ENCODE assay signal across 23 mouse cellular contexts in the genomic region with DNA sequence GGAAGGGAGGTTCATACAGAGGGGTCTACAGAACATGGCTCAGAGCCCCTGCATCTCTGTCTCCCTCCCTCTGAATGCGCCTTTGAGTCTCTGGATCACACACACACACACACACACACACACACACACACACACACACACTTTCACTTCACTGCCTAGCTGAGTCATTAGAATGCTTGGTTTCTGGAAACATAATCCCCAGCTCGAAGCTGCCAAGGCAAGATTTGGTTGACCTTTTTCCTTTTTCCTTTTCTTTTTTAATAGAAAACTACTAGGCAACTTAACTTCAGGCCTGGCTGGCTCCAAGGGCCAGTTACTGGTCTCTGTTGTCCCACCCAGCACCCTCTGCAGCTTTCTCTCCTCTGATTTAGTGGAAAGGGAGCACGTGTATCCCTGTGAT. TPM values are rescaled to one million over a fixed set of nuclear protein-coding genes. Genes with fewer than 3 reads are reported as not detected.
DNase-seq lines count a peak whose midpoint lies in the region; ATAC-seq and TF ChIP-seq lines count a peak whose summit lies in the region.
"Had no signal": no experiment of that assay in that cellular context is flagged by ENCODE, and none has a peak within 500 bp of the region (broad histone marks: within the 10 kb centered on the region; RNA-seq: fewer than 3 reads in every experiment).

No protein-coding gene starts in this region.

- 47% methylated on average over 3 of the region's 3 CpGs for WGBS in forebrain, postnatal 0 days
- WGBS in forebrain, embryonic 15.5 days = 55% methylated on average over 3 of the region's 3 CpGs

- no peak; the same call in 1 of the 2 replicates for ATAC-seq in forebrain, postnatal 0 days
- ATAC-seq in forebrain, embryonic 15.5 days (replicated peaks) = no peak
- ATAC-seq: CD4-positive, CD25-positive, alpha-beta regulatory T cell, adult 4 months; forebrain, embryonic 13.5 days; intestine, embryonic 15.5 days had no signal

- no peak overlapping the region for H3K9ac ChIP-seq in forebrain, postnatal 0 days
- H3K9ac ChIP-seq in forebrain, embryonic 15.5 days (replicated peaks) = no peak overlapping the region
- H3K9ac ChIP-seq: forebrain, embryonic 13.5 days; heart, embryonic 12.5 days; hindbrain, embryonic 14.5 days; intestine, embryonic 15.5 days; kidney, embryonic 15.5 days; limb, embryonic 13.5 days; liver, embryonic 13.5 days; lung, embryonic 14.5 days had no signal

- no peaks in the 10 kb centered on the region for H3K9me3 ChIP-seq in forebrain, postnatal 0 days (ENCODE audit: low read length)
- H3K9me3 ChIP-seq in forebrain, embryonic 15.5 days = no peaks in the 10 kb centered on the region
- H3K9me3 ChIP-seq: forebrain, embryonic 13.5 days; G1E; heart, embryonic 12.5 days; intestine, embryonic 15.5 days; kidney, embryonic 15.5 days; limb, embryonic 13.5 days; liver, embryonic 13.5 days had no signal

- no peak overlapping the region for H3K27ac ChIP-seq in forebrain, postnatal 0 days (ENCODE audit: low read depth, low read length)
- H3K27ac ChIP-seq in forebrain, embryonic 15.5 days (replicated peaks) = no peak overlapping the region
- H3K27ac ChIP-seq: forebrain, embryonic 13.5 days; hindbrain, embryonic 14.5 days; intestine, embryonic 15.5 days; kidney, embryonic 15.5 days; limb, embryonic 13.5 days; liver, embryonic 13.5 days had no signal

- no peaks in the 10 kb centered on the region for H3K27me3 ChIP-seq in forebrain, postnatal 0 days (ENCODE audit: insufficient read depth, low read length)
- H3K27me3 ChIP-seq in forebrain, embryonic 15.5 days = no peaks in the 10 kb centered on the region
- H3K27me3 ChIP-seq: forebrain, embryonic 13.5 days; kidney, embryonic 15.5 days had no signal

- no peaks in the 10 kb centered on the region for H3K4me1 ChIP-seq in forebrain, postnatal 0 days (ENCODE audit: insufficient read depth)
- no peaks in the 10 kb centered on the region for H3K4me1 ChIP-seq in forebrain, embryonic 15.5 days
- H3K4me1 ChIP-seq: forebrain, embryonic 13.5 days; intestine, embryonic 15.5 days; limb, embryonic 13.5 days had no signal

- DNase-seq in forebrain, postnatal 0 days = peak; percentile 17
- DNase-seq in urinary bladder, postnatal 14 days (ENCODE audit: low spot score) = peak; percentile 11
- DNase-seq in urinary bladder, adult 2 months (ENCODE audit: low spot score) = no peak
- peak; percentile 36 for DNase-seq in brain, adult 2 months (ENCODE audit: low read depth, low spot score)
- no peak for DNase-seq in embryo, embryonic 10.5 days (ENCODE audit: low spot score)
- no peak for DNase-seq in layer of hippocampus, adult 11-12 months (ENCODE audit: low spot score)
- DNase-seq: cerebellum, adult 9-10 months; heart, adult 11 months; heart, postnatal 14 days; kidney, postnatal 4 days; liver, embryonic 13.5 days; lung, embryonic 14.5 days; lung, postnatal 36 days had no signal

- no peak overlapping the region for H3K4me2 ChIP-seq in forebrain, postnatal 0 days (ENCODE audit: low read depth)
- no peak overlapping the region for H3K4me2 ChIP-seq in forebrain, embryonic 15.5 days (replicated peaks)
- H3K4me2 ChIP-seq: forebrain, embryonic 13.5 days; heart, embryonic 12.5 days; hindbrain, embryonic 14.5 days; intestine, embryonic 15.5 days; kidney, embryonic 15.5 days; limb, embryonic 13.5 days; liver, embryonic 13.5 days; lung, embryonic 14.5 days; midbrain, embryonic 11.5 days had no signal

- no peak for TF ChIP-seq CTCF in forebrain, postnatal 0 days (IDR thresholded peaks at IDR 0.05; ENCODE audit: low read depth)

- no peak overlapping the region for H3K4me3 ChIP-seq in forebrain, postnatal 0 days (ENCODE audit: low read depth, low read length)
- no peak overlapping the region for H3K4me3 ChIP-seq in forebrain, embryonic 15.5 days
- H3K4me3 ChIP-seq: forebrain, embryonic 13.5 days; heart, embryonic 12.5 days; intestine, embryonic 15.5 days; kidney, embryonic 15.5 days; limb, embryonic 13.5 days; liver, embryonic 13.5 days had no signal

- H3K36me3 ChIP-seq in forebrain, postnatal 0 days (ENCODE audit: insufficient read depth) = no peaks in the 10 kb centered on the region
- no peaks in the 10 kb centered on the region for H3K36me3 ChIP-seq in forebrain, embryonic 15.5 days
- H3K36me3 ChIP-seq: G1E; heart, embryonic 12.5 days; intestine, embryonic 15.5 days; kidney, embryonic 15.5 days; limb, embryonic 13.5 days; liver, embryonic 13.5 days had no signal

RNA-seq across cellular contexts. Expression of a gene that starts 16.0 kb away (rescaled TPM):
- 49.2 and 68.8 TPM in 2 replicates for total RNA-seq in forebrain, postnatal 0 days (2014; rRNA removed)
- polyA plus RNA-seq in forebrain, postnatal 0 days (2015; fragmentation: Nextera tagmentation; extraction: Ambion mirVana) = 41.6 and 58.3 TPM in 2 replicates
- 22.4 and 24.8 TPM in 2 replicates for polyA plus RNA-seq in forebrain, embryonic 15.5 days (2015; fragmentation: Nextera tagmentation; extraction: Ambion mirVana)
- polyA plus RNA-seq in urinary bladder, adult 2 months (2012; rRNA removed) = 27.6 and 31.4 TPM in 2 replicates

Comparison
In these comparisons a context has a peak if more than half of its experiments do, and no peak if none do; other contexts are left out.
1. DNase-seq: peak in forebrain, postnatal 0 days (single experiment), urinary bladder, postnatal 14 days (single experiment) and brain, adult 2 months (single experiment); none in urinary bladder, adult 2 months (single experiment), embryo, embryonic 10.5 days (single experiment) and layer of hippocampus, adult 11-12 months (single experiment).